Mouse (Mus musculus): ENCODE data around the gene Gm20521. TPM values are rescaled to one million over a fixed set of nuclear protein-coding genes. Genes with fewer than 3 reads are reported as not detected.
"Not testable (repeated sequence)": the region's sequence is repeated elsewhere in the genome, so short reads cannot be mapped to it uniquely, and the experiment has no call there.

The Gm20521 gene
- polyA plus RNA-seq, 1 experiment from 2014 or later, result 0.34 TPM

DNA sequence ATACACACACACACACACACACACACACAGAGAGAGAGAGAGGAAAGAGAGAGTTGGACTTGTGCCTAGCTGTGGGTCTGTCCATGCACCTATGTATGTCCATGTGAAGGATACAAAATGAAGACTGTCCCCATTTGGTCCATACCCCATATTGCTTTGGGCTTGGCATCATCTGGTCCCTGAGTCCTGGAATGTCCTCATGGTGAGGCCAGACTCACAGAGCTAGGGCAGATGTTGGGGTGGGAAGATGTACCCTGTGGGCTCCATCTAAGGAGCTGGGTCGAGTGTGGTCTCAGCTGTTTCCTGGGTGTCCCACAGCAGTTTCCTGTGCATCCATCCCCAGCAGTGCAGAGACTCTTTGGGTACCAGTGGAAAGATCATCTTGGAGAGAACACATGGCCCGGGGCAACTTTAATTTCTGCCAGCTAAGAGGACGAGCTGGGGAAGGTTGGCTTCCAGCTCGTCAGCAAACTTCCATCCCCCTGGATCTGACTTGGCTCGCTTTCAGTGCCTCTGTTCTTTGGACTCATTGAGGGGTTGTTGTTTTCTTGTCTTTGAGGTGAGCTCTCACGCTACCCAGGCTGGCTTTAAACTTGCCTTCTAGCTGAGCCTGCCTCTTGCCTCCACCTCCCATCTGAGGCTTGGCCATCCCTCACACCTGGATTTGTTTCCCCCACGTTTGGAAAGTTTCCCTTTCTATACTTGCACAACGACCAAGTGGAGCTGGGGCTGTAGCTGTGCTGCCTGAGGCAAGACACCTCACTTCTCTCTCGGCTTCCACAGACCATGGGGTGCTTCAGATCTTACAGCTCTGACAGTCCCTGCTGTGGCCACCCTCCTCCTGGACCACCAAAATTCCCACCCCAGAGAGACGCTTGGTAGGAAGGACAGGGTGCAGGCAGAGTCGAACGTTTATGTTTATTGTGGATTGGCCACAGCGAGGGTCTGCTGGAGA lies 58.1 kb downstream of the Gm20521 start:
- no peak overlapping the region for H3K27ac ChIP-seq
- no peak overlapping the region for H3K4me3 ChIP-seq (replicated peaks)
- H3K9me3 ChIP-seq, result no peaks in the 10 kb centered on the region
- no peaks in the 10 kb centered on the region for H3K27me3 ChIP-seq (replicated peaks)
- no peak overlapping the region for H3K9ac ChIP-seq
- WGBS, result 57% methylated on average over 13 of the region's 13 CpGs
- no peaks in the 10 kb centered on the region for H3K36me3 ChIP-seq
- no peaks in the 10 kb centered on the region for H3K4me1 ChIP-seq (replicated peaks)
- ATAC-seq, result no peak
- H3K4me2 ChIP-seq (replicated peaks), result no peak overlapping the region

DNA sequence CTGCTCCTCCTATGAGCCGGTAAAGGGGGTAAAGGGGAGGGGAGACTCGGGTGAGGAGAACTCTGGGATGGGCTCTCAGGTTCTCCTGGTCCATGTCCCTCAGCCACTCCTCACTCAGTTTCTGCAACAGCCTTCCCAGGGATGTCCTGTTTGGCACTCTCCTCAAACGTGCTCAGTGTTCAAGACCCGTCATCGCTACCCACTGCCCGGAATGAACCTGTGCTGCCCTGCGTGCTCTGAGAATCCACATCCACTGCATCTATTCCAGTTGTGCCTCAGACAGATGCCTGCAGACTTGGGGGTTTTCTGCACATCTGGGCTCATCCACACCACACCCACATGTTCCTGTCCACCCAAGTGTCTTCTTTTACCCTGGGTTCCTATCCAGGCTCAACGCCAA lies 59.2 kb downstream of the Gm20521 start:
- H3K4me2 ChIP-seq (replicated peaks), result no peak overlapping the region
- no peaks in the 10 kb centered on the region for H3K36me3 ChIP-seq
- H3K4me1 ChIP-seq (replicated peaks), result no peaks in the 10 kb centered on the region
- H3K9me3 ChIP-seq, result no peaks in the 10 kb centered on the region
- no peak for ATAC-seq
- H3K27ac ChIP-seq, result no peak overlapping the region
- WGBS, result 90% methylated on average over 8 of the region's 8 CpGs
- no peaks in the 10 kb centered on the region for H3K27me3 ChIP-seq (replicated peaks)
- no peak overlapping the region for H3K9ac ChIP-seq
- H3K4me3 ChIP-seq (replicated peaks), result no peak overlapping the region

DNA sequence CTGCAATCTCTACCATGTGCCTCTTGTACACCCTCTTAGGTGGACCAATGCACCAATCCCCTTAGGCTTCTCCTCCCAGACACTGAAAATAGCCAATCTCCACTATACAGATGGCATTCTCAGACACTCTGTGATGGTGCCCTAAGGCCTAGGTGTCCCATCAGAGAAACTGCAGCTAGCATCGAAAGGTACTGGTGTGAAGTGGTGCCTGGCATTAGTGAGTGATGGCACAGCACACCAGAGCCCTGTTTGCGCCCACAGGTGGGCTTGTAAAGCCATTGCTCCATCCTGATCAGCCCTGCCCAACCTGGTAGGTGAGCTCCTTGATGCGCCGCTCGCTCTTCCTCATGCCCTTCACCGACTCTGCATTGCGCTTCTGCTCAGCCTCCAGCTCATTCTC lies 60.7 kb downstream of the Gm20521 start:
- 90% methylated on average over 7 of the region's 7 CpGs for WGBS
- H3K4me3 ChIP-seq (replicated peaks), result no peak overlapping the region

DNA sequence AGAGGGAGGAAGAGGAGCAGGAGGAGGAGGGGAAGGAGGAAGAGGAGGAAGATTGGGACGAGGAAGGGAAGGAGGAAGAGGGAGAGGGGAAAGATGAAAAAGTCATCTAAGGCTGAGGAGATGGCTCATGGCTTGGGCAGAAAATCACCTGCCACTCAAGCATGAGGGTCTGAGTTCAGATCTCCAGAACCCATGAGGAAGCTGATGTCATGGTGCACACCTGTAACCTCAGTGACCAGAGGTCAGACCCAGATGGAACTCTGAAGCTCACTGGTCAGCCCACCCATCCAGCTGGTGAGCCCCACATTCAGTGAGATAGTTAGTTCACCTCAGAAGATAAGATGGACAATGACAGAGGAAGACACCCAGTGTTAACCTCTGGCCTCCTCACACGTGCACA lies 61.7 kb downstream of the Gm20521 start:
- H3K27ac ChIP-seq, result no peak overlapping the region
- H3K9ac ChIP-seq, result no peak overlapping the region
- 54% methylated on average over 2 of the region's 2 CpGs for WGBS
- no peak overlapping the region for H3K4me3 ChIP-seq (replicated peaks)
- H3K9me3 ChIP-seq, result no peaks in the 10 kb centered on the region
- no peaks in the 10 kb centered on the region for H3K27me3 ChIP-seq (replicated peaks)
- no peaks in the 10 kb centered on the region for H3K4me1 ChIP-seq (replicated peaks)
- ATAC-seq, result no peak
- no peak overlapping the region for H3K4me2 ChIP-seq (replicated peaks)
- H3K36me3 ChIP-seq, result no peaks in the 10 kb centered on the region

More for the DNA sequence above, 60.7 kb downstream of the Gm20521 start:
- no peaks in the 10 kb centered on the region for H3K9me3 ChIP-seq
- H3K9ac ChIP-seq, result no peak overlapping the region
- H3K27ac ChIP-seq, result no peak overlapping the region
- no peaks in the 10 kb centered on the region for H3K36me3 ChIP-seq
- H3K27me3 ChIP-seq (replicated peaks), result no peaks in the 10 kb centered on the region
- ATAC-seq, result no peak
- no peak overlapping the region for H3K4me2 ChIP-seq (replicated peaks)
- no peaks in the 10 kb centered on the region for H3K4me1 ChIP-seq (replicated peaks)

DNA sequence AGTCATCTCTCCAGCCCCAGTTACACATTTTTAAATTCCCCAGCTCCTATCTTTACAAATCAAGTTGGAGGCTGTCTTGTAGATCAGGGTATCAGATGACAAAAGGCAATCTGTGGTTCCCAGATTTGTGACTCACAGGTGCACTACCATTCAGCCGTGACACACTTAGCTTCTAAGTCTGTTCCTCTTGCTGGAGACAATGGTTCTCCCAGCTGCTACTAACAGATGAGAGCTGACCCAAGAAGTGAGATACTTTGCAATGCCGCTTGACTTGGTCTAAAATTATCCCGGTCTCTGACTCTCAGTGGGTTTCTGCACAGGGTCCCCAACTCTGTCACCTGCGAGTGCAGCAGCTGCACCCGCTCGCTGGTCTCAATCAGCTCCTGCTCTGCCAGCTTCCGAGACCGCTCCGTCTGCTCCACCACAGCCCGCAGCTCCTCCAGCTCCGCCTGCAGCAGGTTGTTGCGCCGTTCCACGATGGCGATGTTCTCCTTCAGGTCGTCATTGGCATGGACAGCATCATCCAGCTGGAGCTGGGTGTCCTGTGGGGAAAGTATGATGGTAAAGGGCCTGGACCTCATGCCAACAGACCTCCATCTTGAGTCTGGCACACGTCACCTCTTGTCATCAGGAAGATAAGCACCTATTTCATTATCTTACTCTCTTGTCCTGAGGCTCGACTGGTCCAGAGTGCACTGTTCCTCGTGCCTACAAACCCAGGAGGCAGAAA lies 62.9 kb downstream of the Gm20521 start:
- Histone ChIP-seq H3K4me3 (replicated peaks) (no peak overlapping the region), H3K27ac (no peak overlapping the region), H3K27me3 (replicated peaks) (no peaks in the 10 kb centered on the region), H3K9ac (no peak overlapping the region), H3K9me3 (no peaks in the 10 kb centered on the region), H3K4me1 (replicated peaks) (no peaks in the 10 kb centered on the region), H3K36me3 (no peaks in the 10 kb centered on the region), H3K4me2 (replicated peaks) (no peak overlapping the region)
- no peak for ATAC-seq
- WGBS, result 78% methylated on average over 19 of the region's 19 CpGs

DNA sequence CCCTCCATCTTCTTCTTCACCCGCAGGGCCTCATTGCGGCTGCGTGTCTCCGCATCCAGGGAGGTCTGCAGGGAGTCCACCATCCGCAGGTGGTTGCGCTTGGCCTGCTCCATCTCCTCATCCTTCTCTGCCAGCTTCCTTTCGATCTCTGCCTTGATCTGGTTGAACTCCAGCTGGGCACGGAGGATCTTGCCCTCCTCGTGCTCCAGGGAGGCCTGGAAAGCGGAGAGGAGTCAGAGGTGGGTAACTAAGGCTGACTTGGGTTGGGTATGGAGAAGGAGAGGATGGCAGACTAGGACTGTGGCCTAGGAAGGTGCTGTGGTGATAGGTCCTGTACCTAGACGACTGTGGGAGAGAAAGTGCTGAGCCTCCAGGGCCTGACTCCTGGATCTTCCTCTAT lies 63.8 kb downstream of the Gm20521 start:
- not testable (repeated sequence) for H3K27ac ChIP-seq; H3K4me1 ChIP-seq (replicated peaks); H3K36me3 ChIP-seq; H3K9me3 ChIP-seq; H3K27me3 ChIP-seq (replicated peaks); H3K9ac ChIP-seq; H3K4me2 ChIP-seq (replicated peaks); ATAC-seq; H3K4me3 ChIP-seq (replicated peaks)
- 93% methylated on average over 11 of the region's 11 CpGs for WGBS

Other genes with a start within 250 kb of the Gm20521 start
- not detected in 2 replicates for gene Gm17606, start 242.5 kb upstream of the Gm20521 start, polyA plus RNA-seq (2015; fragmentation: Nextera tagmentation; extraction: Ambion mirVana)
- 2.8 and 3.0 TPM in 2 replicates for gene Cdh24, start 242.1 kb upstream of the Gm20521 start, polyA plus RNA-seq (2015; fragmentation: Nextera tagmentation; extraction: Ambion mirVana)
- gene 1700123O20Rik, start 197.2 kb upstream of the Gm20521 start, polyA plus RNA-seq (2015; fragmentation: Nextera tagmentation; extraction: Ambion mirVana), result 83.7 and 84.8 TPM in 2 replicates
- gene Acin1, start 196.5 kb upstream of the Gm20521 start, polyA plus RNA-seq (2015; fragmentation: Nextera tagmentation; extraction: Ambion mirVana), result 105 and 107 TPM in 2 replicates
- 0.11 and 0.15 TPM in 2 replicates for gene Gm29776, start 184.6 kb upstream of the Gm20521 start, polyA plus RNA-seq (2015; fragmentation: Nextera tagmentation; extraction: Ambion mirVana)
- 0.19 and 0.21 TPM in 2 replicates for gene Cebpe, start 171.3 kb upstream of the Gm20521 start, polyA plus RNA-seq (2015; fragmentation: Nextera tagmentation; extraction: Ambion mirVana)
- gene Slc7a8, start 101.5 kb upstream of the Gm20521 start, polyA plus RNA-seq (2015; fragmentation: Nextera tagmentation; extraction: Ambion mirVana), result 30.9 and 33.0 TPM in 2 replicates
- gene Rnf212b, start 69.3 kb upstream of the Gm20521 start, polyA plus RNA-seq (2015; fragmentation: Nextera tagmentation; extraction: Ambion mirVana), result not detected in 2 replicates
- 6.2 and 6.9 TPM in 2 replicates for gene Homez, start 12.5 kb upstream of the Gm20521 start, polyA plus RNA-seq (2015; fragmentation: Nextera tagmentation; extraction: Ambion mirVana)
- gene Ppp1r3e, start 5.9 kb upstream of the Gm20521 start, polyA plus RNA-seq (2015; fragmentation: Nextera tagmentation; extraction: Ambion mirVana), result 2.3 TPM in 2 replicates
- 3.6 and 4.7 TPM in 2 replicates for gene Bcl2l2, start 64 bp upstream of the Gm20521 start, polyA plus RNA-seq (2015; fragmentation: Nextera tagmentation; extraction: Ambion mirVana)
- gene Pabpn1, start 9.1 kb downstream of the Gm20521 start, polyA plus RNA-seq (2015; fragmentation: Nextera tagmentation; extraction: Ambion mirVana), result 108 and 119 TPM in 2 replicates
- 30.2 and 33.2 TPM in 2 replicates for gene Slc22a17, start 29.7 kb downstream of the Gm20521 start, polyA plus RNA-seq (2015; fragmentation: Nextera tagmentation; extraction: Ambion mirVana)
- 20.0 and 20.7 TPM in 2 replicates for gene Efs, start 42.7 kb downstream of the Gm20521 start, polyA plus RNA-seq (2015; fragmentation: Nextera tagmentation; extraction: Ambion mirVana)
- not detected in 2 replicates for gene Il25, start 49.3 kb downstream of the Gm20521 start, polyA plus RNA-seq (2015; fragmentation: Nextera tagmentation; extraction: Ambion mirVana)
- gene Cmtm5, start 52.8 kb downstream of the Gm20521 start, polyA plus RNA-seq (2015; fragmentation: Nextera tagmentation; extraction: Ambion mirVana), result 2.2 and 2.3 TPM in 2 replicates
- gene Myh6, start 83.5 kb downstream of the Gm20521 start, polyA plus RNA-seq (2015; fragmentation: Nextera tagmentation; extraction: Ambion mirVana), result 0.27 and 0.44 TPM in 2 replicates
- gene Gm17428, start 93.5 kb downstream of the Gm20521 start, polyA plus RNA-seq (2015; fragmentation: Nextera tagmentation; extraction: Ambion mirVana), result not detected in 2 replicates
- gene Myh7, start 111.2 kb downstream of the Gm20521 start, polyA plus RNA-seq (2015; fragmentation: Nextera tagmentation; extraction: Ambion mirVana), result 0.83 and 1.6 TPM in 2 replicates
- 83.1 and 84.9 TPM in 2 replicates for gene Ngdn, start 132.0 kb downstream of the Gm20521 start, polyA plus RNA-seq (2015; fragmentation: Nextera tagmentation; extraction: Ambion mirVana)
- gene Zfhx2, start 208.9 kb downstream of the Gm20521 start, polyA plus RNA-seq (2015; fragmentation: Nextera tagmentation; extraction: Ambion mirVana), result 3.8 and 4.4 TPM in 2 replicates
- gene Thtpa, start 211.3 kb downstream of the Gm20521 start, polyA plus RNA-seq (2015; fragmentation: Nextera tagmentation; extraction: Ambion mirVana), result 19.0 and 19.4 TPM in 2 replicates
- 71.9 and 73.9 TPM in 2 replicates for gene Ap1g2, start 223.2 kb downstream of the Gm20521 start, polyA plus RNA-seq (2015; fragmentation: Nextera tagmentation; extraction: Ambion mirVana)
- 1.6 and 1.7 TPM in 2 replicates for gene Jph4, start 233.5 kb downstream of the Gm20521 start, polyA plus RNA-seq (2015; fragmentation: Nextera tagmentation; extraction: Ambion mirVana)